Mouse (Mus musculus) megakaryocyte, embryonic 14.5 days (primary cell): ENCODE results near the gene Rbm38.

Experiments
- FLI1 ChIP-seq: IDR thresholded peaks from 2 replicates; pipeline ENCODE4 v1.6.1; 2012; ENCODE audit warnings: low read length, inconsistent platforms, mixed read lengths
- GATA1 ChIP-seq: IDR thresholded peaks from 3 replicates; pipeline ENCODE4 v1.6.1; 2012; ENCODE audit warnings: mixed read lengths, low read length, inconsistent platforms, borderline replicate concordance

GRCm38 (mm10) chr2:173050604-173051382 lies 30.5 kb downstream of the Rbm38 start:
- TF ChIP-seq GATA1: no peak
- TF ChIP-seq FLI1: no peak
